Mouse (Mus musculus) layer of hippocampus, adult 11-12 months (tissue): ENCODE measurements around the gene Narf.

ENCODE experiments used
- DNase-seq: peaks from one replicate; pipeline ENCODE4 v3.0.0; 2022; ENCODE audit warnings: low spot score

Narf gene

GRCm38 (mm10) chr11:121236564-121237344 lies at the start of gene Narf:
Gene Narf (plus strand): TSS chr11:121237253.
- peak; percentile 100 for DNase-seq

- no peak for DNase-seq
Observed at GRCm38 (mm10) chr11:121189681-121190080, 47.4 kb upstream of the Narf start.

DNA sequence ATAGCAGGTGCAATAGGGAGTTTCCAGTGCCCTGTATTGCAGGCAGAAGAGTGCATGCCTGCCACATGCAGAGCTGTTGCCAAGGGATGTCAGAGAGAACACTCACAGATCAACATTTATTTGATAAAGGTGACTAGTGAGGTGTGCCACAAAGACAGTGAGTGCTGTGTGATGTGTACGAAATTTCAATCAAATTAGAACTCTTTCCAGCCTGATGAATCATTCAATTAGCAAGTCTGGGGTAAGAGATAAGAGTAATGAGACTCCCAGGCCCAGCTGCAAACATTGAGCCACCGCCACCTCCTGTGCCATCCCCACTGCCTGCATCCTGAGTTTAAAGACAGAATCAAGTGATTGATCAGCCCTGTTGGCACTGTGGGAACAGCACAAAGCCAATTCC lies 44.3 kb upstream of the Narf start:
- no peak for DNase-seq

DNA sequence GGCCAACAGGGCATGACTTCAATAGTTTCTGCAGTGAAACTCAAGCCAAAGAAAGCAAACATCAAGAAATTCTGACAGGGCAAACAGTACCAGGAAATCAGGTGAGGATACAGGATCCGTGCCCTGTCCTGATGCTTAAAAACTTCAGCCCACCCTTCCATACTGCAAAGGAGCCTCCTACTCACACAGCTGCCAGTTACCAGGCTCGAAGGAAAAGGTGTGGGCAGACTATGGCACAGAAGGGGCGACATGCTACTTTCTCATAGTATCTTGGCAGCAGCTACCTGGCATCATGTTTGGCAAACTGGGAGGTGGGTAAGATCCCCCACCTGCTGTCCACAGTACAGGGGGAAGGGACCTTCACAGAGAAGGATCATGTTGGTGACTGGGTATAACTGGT lies 43.6 kb upstream of the Narf start:
- DNase-seq = no peak

DNA sequence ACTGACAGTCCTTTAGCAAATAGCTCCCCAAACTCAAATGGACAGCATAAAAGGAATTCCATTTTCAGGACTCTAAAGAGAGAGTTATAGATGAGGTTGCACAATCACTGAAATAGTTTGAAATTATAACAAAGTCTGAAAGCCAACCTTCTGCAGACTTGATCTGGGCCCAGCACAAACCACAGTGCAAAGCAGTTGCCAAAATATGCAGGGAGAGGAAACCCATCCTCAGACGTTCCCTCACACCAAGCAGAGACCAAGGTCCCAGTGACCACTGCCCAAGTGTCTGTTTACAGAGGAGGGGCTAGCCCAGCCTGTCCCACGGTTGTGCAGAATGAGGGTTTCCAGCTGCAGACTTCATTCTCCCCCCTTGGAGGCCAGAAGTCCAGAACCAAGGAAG lies 38.4 kb upstream of the Narf start:
- DNase-seq = no peak

- no peak for DNase-seq
Observed at GRCm38 (mm10) chr11:121199851-121200250, 37.2 kb upstream of the Narf start.

GRCm38 (mm10) chr11:121200781-121201180 lies 36.3 kb upstream of the Narf start:
- no peak for DNase-seq

DNA sequence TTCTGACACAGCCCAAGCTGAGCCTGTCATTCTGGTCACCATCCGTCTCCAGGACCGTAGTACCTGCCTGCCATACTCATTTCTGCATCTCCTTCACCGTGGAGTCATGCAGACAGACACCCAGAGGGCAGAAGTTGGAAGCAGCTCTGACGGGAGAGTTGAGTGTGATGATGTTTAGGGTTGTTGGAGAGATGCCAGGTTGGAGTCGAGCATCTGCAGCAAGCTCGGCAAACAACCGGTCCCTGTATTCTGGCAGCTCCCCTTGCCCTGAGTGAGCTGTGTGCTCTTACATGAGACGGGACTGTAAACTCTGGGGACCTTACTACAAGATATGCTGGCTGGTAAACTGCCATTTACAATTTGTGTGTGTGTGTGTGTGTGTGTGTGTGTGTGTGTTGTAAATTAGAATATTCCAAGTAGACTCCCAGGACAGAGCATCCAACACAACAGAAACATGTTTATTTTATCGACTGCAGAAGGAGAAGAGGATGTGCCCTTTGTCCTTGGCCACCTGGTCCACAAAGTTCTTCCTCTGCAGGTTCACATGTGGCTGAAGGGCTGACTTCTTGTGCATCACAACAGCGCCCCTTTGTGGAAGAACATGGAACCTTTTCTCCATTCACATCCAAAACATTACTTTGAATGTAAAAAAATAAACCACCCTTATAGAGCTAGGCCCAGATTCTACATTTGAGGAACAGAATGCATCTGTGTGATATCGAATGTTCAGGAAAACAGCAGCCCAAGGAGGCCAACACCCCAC lies 35.4 kb upstream of the Narf start:
- DNase-seq = peak; percentile 52

- no peak for DNase-seq
Observed at GRCm38 (mm10) chr11:121203859-121204160, 33.2 kb upstream of the Narf start.

- peak; percentile 93 for DNase-seq
Observed at GRCm38 (mm10) chr11:121204161-121205006, 32.7 kb upstream of the Narf start, which contains the start of the genes Hexdc and Ogfod3. Gene Hexdc (plus strand): TSS chr11:121204433. Gene Ogfod3 (minus strand): TSS chr11:121204711.

DNA sequence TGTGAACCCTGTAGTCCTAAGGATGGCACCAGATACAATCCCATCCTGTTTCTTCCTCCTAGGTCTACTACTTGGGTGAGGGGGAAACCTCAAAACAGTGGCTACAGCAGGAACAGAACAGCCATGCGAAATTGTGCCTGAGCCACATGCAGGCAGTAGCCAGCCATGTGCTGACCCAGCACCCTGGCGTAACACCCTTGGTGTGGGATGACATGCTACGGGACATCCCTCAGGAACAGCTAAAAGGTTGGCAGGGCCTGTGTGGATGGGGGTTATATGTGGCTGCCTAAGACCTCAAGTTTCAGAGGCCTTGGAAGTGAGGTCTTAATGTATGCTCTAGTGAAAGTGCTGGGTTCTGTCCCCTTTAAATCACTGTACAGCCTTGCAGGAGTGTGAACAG lies 20.2 kb upstream of the Narf start:
- no peak for DNase-seq

DNA sequence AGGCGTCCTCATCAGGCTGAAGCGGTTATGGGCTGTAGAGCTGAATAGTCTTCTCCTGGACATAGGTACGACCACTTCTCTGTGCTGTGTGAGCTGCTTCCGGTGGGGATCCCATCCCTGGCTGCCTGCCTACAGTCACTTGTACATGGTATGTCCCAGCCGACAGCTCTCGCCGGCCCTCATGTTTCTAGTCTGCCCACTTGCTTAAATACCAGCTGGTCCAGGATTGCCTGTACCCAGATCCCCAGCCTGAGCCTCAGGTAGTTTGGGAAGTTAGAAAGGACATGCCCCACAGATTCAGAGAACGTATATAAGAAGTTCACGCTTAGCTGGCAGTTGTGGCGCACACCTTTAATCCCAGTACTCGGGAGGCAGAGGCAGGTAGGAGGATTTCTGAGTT lies 17.3 kb upstream of the Narf start:
- no peak for DNase-seq

DNA sequence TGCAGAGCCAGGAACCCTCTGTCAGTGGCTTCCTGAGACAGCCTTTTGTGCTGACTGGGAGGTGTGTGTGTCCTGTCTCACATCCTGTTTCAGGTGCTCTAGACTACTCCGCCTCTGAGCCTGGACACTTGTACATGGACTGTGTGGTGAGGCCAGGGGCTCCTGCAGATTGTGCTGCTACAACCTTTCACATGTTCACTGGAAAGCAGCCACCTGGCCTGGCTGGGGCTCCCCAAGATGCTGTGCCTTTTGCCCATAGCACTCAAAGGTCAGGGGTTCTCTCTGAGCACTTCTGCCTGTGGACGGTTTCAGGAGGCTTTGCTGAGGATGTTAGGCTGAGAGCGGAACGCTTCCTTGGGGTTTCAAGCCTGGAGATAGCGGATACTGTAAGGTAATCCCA lies 16.3 kb upstream of the Narf start:
- DNase-seq = no peak

- DNase-seq = no peak
Observed at GRCm38 (mm10) chr11:121221321-121222010, 15.6 kb upstream of the Narf start.

DNA sequence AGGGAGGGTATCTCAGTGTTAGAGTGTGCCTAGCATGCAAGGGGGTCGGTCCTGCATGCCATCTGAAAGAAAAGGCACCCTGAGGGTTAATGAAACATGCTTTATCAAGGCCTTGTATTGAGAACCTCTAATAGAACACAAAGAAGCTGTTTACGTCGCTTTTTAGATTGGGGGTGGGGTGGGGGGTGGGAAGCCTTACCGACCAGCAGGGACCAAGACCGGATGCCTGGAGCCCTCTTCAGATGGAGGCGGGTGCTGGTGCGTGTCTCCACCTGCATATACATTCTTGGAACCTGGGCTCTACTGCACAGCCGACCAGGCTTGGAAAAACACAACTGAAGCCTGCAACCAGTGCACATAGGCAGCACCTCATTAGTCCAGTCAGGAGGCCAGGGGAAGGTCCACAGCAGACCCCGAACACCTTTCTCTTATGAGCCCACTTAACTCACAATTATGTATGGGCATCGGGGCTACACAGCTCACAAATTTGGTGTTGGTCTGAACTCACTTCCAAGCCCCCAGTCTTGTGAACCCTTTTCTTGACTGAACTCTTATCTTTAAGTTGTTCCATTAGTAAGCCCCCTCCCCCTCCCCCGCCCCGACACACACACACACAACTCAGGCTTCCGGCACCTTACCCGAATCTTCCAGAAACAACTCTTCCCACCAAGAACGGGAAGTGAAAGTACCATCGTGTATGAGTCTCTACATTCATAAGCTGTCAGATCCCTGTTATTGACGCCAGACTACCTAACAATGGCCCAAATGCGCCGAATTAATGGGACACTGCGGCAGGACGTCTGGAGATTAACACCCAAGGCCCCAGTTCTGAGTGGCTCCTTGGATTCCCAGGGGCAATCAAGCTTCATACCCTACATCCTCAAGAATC lies 8.7 kb upstream of the Narf start:
- no peak for DNase-seq

GRCm38 (mm10) chr11:121229018-121229439 lies 8.0 kb upstream of the Narf start, which contains the start of gene Cybc1:
Gene Cybc1 (minus strand): TSS chr11:121229322.
- peak; percentile 70 for DNase-seq

DNA sequence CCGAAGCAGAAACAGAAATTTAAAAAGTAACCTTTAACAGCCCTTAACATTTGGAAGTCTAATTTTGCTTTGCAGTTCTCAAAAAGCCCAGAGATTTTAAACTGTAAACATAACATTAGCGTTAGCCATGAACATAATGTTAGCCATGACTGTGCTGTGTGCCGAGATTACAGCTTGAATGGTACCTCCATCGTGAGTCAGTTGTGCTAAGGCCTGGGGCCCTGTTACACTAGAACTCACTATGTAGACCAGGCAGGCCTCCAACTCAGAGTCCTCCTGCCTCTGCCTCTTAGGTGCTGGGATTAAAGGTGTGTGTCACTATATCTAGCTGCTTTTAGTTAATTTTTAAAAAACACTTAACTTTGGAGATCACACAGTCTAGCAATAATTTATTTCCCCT lies 5.9 kb upstream of the Narf start:
- no peak for DNase-seq

DNA sequence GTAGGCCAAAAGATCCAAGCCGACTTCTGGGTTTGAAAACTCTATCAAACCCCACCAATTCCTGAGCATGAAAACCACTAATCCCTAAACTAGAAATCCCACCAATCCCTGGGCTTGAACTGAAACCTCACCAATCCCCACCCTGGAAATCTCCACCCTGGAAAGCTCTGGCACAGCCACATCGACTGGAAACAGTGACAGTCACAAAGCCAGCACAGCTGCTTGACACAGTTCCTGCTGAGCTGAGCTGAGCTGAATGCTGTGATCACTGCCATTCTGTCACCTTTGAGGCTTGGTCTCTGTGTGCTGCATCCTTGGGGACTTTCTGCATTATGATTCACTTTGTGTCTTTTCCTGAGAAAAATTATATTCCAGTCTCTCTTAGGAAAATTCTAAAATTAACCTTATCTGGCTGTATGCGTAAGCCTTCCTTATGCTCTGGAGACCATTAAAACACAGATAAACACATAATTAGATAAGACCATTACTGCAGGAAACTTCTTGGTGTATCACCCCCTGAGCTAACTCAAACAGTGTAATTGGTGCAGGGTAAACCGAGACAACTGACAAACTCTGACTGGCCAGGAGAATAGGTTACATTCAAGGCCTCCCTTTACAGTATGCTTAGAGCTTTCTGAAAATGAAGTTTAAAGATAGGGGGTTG lies 5.3 kb upstream of the Narf start:
- DNase-seq = no peak

DNA sequence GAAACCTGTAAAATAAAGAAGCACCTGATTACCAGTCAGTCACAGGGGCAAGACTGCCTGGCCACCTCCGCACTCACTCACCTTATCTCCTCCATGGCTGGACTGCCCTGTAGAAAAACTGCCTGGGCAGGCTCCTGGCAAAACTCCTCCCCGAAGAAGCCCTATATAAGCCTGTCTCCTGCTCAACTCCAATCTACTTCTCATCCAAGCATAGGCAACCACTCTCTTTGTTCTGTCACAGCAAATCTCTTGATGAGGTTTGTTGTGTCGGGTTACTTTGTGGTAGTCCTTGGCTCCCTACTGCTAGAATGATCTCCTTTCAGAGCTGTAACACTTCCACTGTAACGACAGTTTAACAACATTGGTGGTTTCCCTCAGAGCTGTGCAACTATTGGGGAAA lies 4.3 kb upstream of the Narf start:
- no peak for DNase-seq

DNA sequence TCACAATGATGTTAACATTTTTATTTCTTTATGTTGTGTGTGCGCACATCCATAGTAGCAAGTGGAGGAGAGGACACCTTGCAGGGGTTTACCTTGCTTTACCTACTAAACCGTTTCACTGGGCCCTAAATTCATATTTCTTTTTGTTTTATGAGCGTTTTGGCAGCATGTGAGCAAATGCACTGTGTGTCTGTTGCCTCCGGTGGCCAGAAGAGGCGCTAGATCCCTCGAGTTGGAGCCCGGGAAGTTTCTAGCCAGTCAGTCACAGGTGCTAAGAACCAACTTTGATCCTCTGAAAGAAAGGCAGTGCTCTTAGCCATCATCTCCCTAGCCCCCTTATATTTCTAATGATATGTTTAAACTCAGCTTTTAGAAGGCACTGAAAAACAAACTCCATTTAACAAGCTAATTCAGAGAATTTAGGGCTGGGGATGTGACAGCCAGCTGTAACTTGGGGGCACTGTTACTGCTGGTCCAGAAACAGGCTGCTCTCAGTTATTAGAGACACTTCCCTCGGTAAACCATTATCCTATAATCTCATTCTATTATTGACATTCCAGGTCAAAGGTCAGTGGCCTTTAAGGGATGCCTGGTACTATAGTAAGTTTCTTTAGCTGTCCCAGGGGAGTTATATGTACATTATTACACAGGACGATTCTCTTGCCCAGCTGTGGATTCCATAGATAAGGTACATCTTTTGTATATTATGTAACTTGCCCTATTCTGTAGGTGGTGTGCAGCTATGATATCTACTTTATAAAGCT lies 1.4 kb upstream of the Narf start:
- no peak for DNase-seq
